Mouse (Mus musculus): Measurements from ENCODE around the gene Sec14l5. TPM values are rescaled to one million over a fixed set of nuclear protein-coding genes. Genes with fewer than 3 reads are reported as not detected.
A peak's percentile ranks its signal among the peaks of the same experiment; 100 is the strongest.

The Sec14l5 gene
- total RNA-seq, 1 experiment from 2014 or later: not detected

DNA sequence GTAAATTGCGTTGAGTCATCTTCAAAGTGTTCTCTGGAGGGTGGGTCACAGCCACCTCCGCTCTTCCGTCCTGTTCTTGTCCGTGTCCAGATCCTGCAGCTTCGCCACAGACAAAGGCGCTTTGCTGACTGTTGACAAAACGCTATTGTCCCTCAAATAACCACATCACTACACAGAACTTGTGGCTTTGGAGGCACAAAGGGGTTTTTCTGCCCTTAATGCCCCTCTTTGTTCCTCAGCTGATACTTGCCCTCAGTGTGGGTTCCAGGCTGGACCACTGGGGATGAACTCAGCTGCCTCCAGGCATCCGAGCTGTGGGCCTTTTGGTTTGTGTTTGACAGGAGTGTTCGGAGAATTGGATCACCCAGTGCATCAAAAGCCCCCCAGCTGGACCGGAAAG lies 3.6 kb downstream of the Sec14l5 start:
- ATAC-seq (replicated peaks; ENCODE audit: low read depth, poor library complexity, severe bottlenecking): no peak

DNA sequence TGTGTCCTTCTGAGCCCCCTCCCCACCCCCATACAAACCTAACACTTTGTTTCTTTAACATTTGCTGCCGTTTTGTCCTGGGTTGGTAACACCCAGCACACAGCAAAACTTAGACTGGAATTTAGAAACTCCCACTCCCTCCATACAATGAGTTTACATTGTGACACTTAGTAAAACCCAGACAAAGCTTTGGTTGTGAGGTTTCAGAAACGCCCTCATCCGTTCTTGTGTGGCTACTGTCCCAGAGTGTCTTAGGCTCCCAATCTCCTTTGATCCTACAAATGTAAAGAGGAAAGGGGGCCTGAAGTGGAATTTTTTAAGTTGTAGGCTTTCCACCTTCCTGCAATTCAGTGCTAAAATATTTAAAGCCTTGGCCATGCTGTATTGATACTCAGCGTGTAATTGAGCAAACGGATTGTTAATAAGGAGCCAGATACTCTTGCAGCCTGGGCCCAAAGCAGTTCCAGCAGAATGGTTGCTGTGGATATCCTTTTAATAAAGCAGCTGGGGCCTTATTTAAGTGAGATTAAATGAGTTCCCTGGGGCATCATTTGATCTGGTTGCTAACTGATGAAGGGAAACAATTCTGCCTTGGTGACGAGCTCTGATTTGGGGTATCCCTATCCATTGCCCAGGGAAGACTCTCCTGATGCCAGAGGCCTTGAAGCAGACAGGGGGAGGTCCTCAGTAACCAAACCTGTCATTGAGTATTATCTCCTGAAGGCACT lies 6.6 kb downstream of the Sec14l5 start:
- no peak for ATAC-seq (replicated peaks; ENCODE audit: low read depth, poor library complexity, severe bottlenecking)

DNA sequence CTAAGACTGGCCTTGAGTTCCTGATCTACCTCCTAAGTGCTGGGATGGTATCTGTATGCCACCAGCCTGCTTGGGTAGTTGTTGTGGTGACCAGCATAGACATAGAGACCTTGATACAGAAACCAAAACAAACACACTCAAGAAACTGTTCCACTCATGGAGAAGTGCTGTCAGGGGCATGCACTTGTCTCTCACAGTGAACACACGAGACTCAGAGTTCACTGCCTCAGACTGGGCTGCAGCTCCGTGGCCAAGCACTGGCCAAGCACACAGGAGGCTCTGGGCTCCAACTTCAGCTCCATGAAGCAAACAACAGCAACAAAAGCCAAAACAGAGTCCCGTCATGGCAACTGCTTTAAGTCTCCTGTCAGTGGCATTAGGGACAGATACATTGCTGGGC lies 8.1 kb downstream of the Sec14l5 start:
- no peak for ATAC-seq (replicated peaks; ENCODE audit: low read depth, poor library complexity, severe bottlenecking)

DNA sequence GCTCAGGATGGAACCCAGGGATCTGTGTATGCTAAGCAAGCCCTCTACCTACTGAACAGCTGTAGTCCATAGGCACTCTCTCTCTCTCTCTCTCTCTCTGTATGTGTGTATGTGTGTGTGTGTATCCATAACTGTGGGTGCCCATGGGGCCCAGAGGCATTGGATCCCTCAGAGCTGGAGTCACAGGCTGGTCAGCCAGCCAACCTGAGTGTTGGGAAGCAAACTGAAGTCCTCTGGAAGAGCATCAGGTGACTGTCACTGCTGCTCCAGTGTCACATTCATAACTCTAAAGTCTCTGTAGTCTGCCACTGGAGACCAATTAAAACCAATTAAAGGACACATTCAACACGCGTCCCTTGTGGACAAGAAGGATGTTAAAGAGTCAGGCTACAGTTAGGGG lies 9.6 kb downstream of the Sec14l5 start:
- no peak for ATAC-seq (replicated peaks; ENCODE audit: low read depth, poor library complexity, severe bottlenecking)

DNA sequence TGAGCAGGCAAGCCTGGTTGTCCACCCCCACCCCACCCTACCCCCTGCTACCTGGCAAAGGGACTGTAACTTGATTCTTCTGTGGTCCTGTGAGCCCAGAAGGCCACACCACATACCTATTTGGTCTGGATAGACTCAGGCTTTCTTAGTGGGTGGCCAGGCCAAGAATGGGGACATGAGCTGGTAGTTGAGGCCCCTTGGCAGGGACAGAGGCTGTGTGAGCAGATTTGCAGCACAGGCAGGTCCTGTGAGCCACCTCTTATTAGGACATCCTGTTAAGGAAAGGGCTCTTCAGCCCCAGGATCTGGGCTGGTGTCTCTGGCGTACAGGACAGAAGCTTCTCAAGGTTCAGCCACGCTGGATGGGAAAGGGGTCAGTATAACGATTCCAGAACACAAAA lies 10.2 kb downstream of the Sec14l5 start:
- no peak for ATAC-seq (replicated peaks; ENCODE audit: low read depth, poor library complexity, severe bottlenecking)

DNA sequence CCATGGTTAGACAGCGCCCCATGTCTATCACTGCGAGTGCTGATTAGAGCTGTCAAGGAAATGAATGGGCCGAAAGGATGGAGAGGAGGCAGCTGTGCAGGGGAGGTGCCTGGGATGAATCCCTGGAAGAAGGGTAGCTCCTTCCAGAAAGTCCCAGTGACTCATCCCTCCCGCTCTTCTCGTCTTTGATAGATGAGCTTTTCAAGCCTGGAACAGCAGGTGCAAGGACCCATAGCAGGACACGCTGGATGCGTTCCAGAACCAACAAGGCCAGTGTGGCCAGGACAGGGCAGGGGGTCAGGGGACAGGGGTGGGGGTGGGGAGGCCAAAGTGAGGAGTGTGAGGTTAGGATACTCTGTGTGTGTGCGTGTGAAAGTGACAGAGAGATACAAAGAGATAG lies 12.3 kb downstream of the Sec14l5 start:
- no peak for ATAC-seq (replicated peaks; ENCODE audit: low read depth, poor library complexity, severe bottlenecking)

DNA sequence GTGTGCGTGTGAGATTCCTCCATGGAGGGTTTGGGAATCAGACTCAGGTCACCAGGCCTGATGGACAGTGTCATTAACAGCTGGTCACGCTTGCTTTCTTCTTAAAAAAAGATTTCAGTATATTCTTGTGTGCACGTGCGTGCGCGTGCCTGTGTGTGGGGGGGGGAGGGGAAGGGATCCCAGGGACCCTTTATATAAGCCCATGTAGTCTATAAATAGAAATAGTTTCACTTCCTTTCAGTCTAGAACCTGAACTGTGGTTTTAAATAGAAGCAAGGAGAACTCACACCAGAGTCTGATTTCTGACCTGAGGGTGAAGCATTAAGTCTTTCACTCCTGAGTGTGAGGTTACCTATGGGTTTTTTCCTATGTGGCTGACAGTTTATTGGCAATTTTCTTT lies 17.4 kb downstream of the Sec14l5 start:
- ATAC-seq (replicated peaks; ENCODE audit: low read depth, poor library complexity, severe bottlenecking): no peak

DNA sequence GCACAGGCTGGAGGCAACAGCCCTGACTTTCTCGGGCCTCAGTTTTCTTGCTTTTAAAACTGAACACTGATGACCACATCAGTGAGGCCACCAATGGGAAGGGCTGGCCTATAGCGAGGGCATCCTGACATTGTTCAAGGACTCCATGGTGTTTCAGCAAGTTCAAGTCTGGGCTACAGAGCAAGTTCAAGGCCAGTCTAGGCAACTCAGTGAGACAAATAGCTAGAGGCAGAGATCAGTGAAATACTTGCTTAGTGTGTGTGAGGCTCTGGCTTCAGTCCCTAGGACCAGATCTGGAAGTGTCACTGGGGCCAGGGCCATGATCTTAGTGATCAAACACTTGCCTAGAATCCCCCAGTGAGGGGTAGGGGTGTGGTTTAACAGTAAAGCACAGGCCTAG lies 21.1 kb downstream of the Sec14l5 start:
- no peak for ATAC-seq (replicated peaks; ENCODE audit: low read depth, poor library complexity, severe bottlenecking)

DNA sequence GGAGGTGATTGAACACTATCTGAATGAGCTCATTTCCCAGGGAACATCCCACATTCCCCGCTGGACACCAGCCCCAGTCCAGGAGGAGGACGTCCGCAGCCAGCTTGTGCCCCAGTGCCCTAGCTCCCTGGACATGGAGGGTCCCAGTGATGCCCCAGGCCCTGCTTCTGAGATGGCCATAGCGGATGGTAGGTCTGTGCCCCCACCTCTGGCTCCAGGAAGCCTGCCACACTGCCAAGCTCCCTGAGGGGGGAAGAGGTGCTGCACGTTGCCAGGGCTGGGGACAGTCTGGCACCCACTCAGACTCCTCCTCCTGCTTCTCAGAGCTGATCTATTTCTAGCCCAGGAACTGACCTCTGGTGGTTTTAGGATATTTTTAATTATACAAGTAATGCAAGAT lies 21.9 kb downstream of the Sec14l5 start:
- no peak for ATAC-seq (replicated peaks; ENCODE audit: low read depth, poor library complexity, severe bottlenecking)

DNA sequence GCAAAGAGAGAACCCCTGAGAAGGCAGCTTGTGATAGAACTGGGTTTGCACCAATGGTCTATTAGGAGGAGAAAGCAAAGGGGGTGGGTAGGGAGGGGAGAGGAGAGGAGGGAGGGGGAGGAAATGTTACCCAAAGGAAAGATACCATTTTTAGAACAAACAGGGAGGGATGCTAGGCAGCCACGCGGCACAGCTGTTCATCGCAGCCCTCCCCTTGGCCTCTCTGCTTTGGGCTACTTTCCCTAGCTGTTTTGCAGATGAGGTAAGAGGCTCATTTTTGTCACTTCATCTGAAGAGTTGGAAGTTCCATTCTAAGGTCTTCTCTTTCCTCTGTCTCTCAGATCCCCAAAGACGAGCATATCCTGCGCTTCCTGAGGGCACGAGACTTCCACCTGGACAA lies 25.7 kb downstream of the Sec14l5 start:
- ATAC-seq (replicated peaks; ENCODE audit: low read depth, poor library complexity, severe bottlenecking): no peak

DNA sequence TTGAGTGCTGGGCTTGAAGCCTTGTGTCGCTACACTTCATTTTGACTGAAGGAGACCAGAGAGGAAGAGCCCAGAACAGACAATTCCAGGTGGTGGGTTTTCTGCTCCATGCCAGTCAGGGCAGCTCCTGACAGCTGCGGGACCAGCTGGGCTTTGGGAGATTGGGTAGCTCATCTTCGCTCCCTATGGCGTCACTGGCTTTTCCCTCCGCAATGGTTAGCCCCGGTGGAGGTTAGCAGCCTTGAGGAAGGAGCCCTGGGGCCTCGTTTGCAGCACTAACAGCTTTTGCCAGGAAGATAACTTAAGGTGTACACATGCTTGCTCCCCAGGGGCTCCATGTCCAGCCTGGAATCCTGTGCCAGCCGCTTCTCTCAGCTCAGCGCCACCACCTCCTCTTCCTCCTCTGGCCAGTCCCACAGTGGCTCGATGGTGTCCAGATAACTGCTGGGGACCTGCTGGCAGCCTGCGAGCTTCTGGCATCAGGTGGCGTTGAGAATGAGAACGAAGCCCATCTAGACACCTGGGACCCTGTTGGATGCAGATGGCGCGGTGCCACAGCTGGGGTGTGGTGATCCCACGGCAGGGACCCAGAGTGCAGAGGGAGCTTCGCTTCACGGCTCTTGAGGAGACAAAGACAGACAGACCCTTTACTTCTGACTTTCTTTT lies 36.5 kb downstream of the Sec14l5 start:
- no peak for ATAC-seq (replicated peaks; ENCODE audit: low read depth, poor library complexity, severe bottlenecking)

DNA sequence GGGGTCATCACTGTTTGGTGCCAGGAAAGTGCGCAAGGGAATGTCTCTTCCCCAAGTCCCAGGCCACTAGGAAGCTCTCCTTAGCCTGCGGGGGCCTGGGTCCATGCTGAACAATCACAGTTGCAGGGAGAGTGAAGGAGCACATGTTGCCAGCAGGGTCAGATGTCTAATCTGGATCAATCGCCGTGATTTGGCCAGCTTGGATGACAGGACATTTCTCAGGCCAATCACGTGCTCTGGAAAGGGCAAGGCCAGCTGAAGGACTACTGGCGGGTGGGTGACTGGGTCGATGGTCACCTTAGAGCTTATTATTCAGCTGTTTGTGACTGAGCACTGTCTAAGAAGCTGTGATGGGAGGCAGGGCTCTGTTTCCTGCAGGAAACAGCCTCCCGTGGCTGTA lies 37.2 kb downstream of the Sec14l5 start:
- ATAC-seq (replicated peaks; ENCODE audit: low read depth, poor library complexity, severe bottlenecking): no peak

DNA sequence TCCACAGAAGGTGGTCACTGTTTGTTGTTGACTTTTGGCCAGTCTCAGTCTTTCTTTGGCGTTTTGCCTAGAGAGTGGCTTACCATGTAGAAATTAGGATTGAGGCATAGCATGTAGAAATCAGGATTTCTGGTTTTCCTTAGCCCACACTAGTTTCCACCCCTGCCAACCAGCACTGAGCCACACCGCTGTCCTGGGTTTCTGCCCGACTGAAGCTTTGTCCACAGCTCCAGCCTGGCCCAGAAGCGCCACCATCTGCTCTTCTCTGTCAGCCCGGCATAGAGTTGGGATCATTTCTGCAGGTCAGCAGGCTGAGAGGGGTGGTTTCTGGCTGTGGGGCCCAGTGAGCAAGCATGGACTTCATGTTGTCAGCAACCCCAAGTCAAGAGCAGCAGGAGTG lies 38.0 kb downstream of the Sec14l5 start:
- ATAC-seq (replicated peaks; ENCODE audit: low read depth, poor library complexity, severe bottlenecking): no peak

DNA sequence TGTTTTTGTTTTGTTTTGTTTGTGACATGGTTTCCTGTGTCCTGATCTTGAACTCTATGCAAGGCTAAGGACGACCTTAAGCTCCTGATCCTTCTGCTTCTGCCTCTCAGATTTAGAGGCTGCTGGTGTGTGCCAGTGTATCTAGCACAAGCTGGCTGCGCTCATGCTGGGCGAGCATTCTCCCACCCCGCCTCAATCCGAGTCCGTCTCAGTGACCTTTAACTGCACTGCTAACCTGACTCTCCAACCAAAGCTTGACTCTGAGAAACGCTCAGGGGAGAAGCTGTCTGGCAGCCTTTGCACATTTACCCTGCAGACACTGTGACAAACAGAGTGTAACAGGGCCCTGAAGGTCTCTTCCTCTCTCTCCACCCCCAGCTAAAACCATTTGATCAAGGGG lies 38.8 kb downstream of the Sec14l5 start:
- no peak for ATAC-seq (replicated peaks; ENCODE audit: low read depth, poor library complexity, severe bottlenecking)

DNA sequence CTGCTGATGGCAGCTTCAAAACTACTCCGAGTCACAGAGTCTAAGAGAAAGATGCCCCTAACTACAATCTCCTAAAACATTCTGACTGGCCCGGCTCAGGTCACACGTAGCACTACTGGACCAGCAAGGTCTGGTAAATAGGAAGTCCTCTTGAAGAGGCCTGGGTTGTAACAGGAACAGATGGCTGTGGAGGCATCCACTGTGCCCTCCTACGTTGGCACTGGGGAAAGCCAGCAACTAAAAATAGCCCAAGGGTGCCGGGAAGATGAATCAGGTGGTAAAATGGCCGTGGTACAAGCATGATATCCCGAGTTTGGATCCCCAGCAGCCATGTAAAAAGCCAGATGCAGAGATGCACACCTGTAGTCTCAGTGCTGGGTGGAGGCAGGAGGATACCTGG lies 39.3 kb downstream of the Sec14l5 start:
- ATAC-seq (replicated peaks; ENCODE audit: low read depth, poor library complexity, severe bottlenecking): no peak

DNA sequence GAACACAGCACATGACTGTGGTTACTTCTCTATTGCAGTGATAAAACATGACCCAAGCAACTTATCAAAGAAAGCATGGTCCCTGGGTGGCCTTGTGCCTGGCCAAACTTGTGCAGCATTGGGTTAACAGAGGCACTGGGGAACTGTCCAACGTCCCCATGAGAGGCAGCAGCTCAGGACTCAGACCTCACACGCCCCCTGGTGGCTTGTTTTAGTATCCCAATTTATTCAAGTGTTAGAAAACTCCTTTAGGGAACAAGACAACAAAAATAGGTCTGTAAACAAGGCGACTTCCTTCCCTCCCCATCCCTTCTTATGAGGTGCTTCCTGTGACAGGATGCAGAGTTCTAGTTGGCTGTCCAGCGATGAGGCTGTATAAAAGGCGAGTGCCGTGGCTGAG lies 48.2 kb downstream of the Sec14l5 start:
- ATAC-seq (replicated peaks; ENCODE audit: low read depth, poor library complexity, severe bottlenecking): peak; percentile 87

DNA sequence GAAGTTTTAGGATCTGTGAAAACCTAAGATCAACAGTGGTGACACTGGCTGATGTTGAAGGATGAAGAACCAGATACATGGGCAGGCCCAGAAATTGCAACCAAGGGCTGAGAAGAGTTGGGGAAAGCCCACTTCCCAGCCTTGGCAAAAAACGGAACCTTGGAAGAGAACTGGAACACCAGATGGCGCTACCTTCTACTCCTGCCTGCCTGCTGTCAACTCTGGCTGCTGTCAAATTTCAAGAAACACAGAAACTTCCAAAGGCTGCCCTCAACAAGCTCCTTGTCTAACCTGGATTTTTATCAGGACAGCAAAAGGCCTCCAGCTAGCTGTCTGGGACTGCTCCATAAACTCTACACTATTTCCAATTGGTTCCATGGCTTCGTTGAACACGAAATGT lies 55.8 kb downstream of the Sec14l5 start:
- peak; percentile 66 for ATAC-seq (replicated peaks; ENCODE audit: low read depth, poor library complexity, severe bottlenecking)

DNA sequence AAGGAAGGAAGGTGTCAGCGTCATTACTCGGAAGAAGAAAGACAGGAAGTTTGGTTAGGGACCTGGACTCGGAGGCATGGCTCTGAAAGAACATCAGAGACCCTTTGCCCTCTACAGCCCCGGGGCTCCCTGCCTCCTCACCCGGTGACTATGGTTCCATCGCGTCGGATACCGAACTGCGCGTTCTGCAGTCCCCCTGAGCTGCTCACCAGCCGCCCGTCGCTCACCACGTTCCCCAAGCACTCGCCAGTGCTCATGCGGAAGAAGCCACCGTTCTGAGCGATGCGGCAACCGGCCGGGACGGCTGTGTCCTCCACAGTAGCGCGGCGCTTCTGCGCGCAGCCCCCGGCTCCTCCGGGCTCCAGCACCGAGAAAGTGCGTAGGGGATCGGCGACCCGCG lies 56.3 kb downstream of the Sec14l5 start:
- peak; percentile 18 for ATAC-seq (replicated peaks; ENCODE audit: low read depth, poor library complexity, severe bottlenecking)

DNA sequence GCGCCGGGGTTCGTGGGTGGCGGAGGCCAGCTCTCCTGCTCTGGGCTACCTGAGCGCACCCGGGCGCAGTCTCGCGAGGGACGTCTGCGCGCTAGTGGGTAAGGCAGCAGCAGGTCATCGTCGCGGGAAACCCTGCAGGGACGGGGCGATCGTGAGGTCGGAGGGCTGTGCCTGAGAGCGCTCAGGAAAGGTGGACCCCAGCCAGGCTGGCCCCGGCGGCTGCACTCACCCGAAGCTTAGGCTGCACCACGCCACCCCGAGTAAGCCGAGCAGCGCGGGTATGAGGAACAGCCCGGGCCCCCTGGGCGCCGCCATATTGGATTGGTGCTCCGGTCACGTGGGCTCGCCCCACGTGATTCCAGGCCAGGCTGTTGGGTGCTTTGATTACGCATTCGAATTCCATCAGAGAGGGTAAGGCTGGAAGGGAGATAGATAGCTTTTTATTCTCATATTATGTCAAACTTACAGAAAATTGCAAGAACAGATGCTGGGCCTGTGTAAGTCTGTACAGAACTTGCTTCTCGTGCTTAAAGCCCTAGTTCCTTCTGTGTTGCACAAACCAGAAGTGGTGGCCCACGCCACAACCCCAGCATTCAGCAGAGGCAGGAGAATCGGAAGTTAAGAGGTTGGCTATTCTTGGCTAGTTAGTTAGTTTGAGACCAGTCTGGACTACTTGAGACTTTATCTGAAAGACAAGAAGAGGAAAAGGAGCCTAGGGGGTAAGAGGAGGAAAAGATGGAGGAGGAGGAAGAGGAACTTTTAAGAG lies 56.9 kb downstream of the Sec14l5 start, which contains the start of gene Nagpa:
TSS of gene Nagpa (minus strand) at position 345 of the 766 bp plus-strand sequence.
- peak; percentile 79 for ATAC-seq (replicated peaks; ENCODE audit: low read depth, poor library complexity, severe bottlenecking)

DNA sequence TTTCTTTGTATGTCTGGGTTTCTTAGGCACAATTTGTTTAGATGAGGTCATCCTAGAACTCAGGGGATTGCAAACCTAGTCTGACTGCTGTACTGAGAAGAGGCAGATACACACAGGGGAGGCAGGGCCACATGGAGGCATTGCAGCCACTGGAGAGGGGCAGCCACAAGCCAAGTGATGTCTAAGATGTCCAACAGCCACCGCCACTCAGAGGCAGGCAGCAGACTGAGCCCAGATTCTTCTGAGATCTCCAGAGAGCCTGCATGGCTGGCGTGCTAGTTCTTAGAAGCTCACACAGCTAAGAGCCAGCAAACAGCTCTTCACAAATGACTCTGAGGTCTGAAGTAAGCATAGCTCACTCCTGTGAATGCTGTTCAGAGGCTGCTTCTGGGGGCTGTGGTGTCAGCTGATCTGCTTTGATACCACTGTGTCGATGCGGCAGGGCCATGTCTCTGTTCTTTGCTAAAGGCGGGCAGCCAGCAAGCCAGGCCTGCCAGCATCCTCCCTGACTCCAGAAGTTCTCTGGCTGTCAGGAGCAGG lies 58.6 kb downstream of the Sec14l5 start:
- no peak for ATAC-seq (replicated peaks; ENCODE audit: low read depth, poor library complexity, severe bottlenecking)

DNA sequence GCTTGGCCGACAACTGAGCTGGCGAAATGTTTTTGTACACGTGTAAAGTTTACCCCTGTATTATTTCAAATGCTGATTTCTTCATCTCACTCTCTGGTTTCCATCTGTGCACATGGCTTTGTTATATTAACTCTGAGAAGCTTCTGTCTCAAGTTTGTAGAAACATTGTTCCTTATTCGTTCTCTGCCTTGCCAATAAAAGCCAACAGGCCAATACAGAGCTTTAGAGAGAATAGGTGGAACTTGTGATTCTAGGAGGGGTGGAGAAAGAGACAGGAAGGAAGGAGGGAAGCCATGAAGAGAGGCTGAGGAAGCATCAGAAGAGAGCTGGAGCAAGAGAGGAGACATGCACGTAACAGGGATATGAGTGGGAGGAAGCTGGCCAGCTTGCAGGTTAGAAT lies 59.1 kb downstream of the Sec14l5 start:
- no peak for ATAC-seq (replicated peaks; ENCODE audit: low read depth, poor library complexity, severe bottlenecking)
